Mouse (Mus musculus): ENCODE results near the gene Chka. TPM values are rescaled to one million over a fixed set of nuclear protein-coding genes. Genes with fewer than 3 reads are reported as not detected.
A peak's percentile ranks its signal among the peaks of the same experiment; 100 is the strongest.

Chka gene
- polyA plus RNA-seq, 1 experiment from 2014 or later = 48.5 TPM

DNA sequence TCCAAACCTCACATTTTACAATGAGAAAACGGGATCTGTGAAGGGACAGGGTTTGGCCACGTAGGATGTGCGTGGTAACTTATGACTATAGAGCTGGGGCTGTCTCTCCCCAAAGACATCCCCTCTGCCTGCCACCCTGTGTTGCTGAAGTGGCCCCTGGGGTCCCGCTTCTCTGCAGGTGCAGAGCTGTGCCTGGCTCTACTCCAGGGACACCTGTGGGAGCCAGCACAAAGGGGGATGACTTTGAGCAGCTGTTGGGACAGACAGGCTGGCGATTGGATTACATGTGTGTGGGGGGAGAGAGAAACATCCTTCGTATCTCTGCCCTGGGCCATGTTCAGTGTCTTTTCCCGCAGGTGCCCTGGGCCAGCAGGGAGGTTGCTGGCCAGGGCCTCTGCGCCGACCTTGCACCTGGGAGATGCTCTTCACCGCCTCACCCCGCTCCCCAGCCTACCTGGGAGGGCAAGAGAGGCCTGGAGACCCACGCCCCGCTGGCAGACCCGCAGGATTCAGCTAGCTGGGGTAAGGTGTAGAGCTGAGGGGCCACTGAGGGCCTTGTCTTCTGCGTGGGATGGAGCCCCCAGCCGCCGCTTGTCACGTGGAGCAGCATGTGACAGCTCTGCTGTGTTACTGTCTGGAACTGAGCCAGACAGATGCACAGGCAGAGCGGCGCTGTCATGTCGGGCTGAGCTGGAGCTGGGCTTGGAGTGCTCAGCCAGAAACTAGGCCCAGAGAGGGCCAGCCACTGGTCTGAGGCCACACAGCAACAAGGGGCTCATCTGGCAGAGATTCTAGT lies 78.9 kb downstream of the Chka start:
- Histone ChIP-seq H3K4me1 (peaks cover 18% of the 10 kb centered on the region), H3K9me3 (replicated peaks) (no peaks in the 10 kb centered on the region), H3K36me3 (no peaks in the 10 kb centered on the region), H3K27me3 (ENCODE audit: low read depth, poor library complexity, severe bottlenecking) (no peaks in the 10 kb centered on the region), H3K27ac (no peak overlapping the region), H3K4me3 (no peak overlapping the region)
- DNase-seq (ENCODE audit: low spot score) = no peak
- 79% methylated on average over 21 of the region's 21 CpGs for WGBS

DNA sequence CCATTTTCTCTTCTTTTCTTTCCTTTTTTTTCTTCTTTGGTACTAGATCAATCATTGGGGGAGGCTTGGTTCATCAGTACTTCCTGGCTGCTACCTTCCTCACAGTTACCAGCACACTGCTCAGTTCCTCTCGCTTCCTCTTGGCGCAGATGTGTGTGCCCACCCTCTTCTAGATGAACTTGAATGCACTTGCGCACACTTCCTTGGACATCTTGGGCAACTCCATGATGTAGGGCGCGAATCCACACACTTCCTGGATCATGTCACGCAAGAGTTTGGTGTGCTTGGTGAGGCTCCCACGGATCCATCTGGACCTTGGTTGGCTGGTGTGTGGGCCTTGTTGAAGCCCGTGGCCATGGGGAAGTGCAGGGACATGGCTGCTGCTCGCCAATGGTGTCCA lies 80.1 kb downstream of the Chka start:
- 92% methylated on average over 9 of the region's 9 CpGs for WGBS
- Histone ChIP-seq H3K4me3 (no peak overlapping the region), H3K27ac (no peak overlapping the region), H3K36me3 (no peaks in the 10 kb centered on the region), H3K27me3 (ENCODE audit: low read depth, poor library complexity, severe bottlenecking) (peaks cover 7% of the 10 kb centered on the region), H3K9me3 (replicated peaks) (no peaks in the 10 kb centered on the region), H3K4me1 (peaks cover 29% of the 10 kb centered on the region)
- DNase-seq (ENCODE audit: low spot score) = no peak

DNA sequence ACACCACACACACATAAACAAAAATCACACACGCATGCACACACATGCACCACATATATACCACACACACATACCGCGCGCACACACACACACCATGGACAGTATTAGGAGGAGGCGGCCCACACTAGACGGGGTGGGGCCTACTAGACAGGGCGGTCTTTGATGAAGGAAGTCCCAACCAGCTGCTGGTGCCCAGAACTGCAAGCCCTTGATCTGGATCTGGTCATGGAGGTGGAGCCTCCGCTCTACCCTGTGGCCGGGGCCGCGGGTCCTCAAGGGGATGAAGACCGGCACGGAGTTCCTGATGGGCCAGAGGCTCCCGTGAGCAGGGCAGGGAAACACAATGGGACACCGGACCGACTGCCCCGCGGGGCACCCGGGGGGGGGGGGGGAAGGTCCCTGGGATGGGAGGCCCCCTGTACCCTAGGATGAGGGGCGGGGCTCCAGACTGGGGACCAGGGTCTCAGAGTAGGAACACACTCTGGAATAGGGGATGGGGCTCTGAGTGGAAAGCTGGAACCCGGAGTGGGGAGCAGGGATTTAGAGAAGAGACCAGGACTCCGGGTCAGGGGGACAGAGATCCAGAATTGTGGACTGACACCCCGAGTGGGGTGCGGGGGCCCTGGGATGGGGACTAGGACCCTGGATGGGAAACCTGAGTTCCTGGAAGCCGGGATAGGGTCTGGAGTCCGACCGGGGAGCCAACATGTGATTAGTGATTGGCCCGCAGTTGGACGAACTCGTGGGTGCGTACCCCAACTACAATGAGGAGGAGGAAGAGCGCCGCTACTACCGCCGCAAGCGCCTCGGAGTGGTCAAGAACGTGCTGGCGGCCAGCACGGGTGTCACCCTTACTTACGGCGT lies 83.7 kb downstream of the Chka start, which contains the start of gene Unc93b1:
TSS of gene Unc93b1 (plus strand) at position 155 of the 864 bp plus-strand sequence.
- peaks cover 18% of the 10 kb centered on the region for H3K4me1 ChIP-seq
- 5% methylated on average over 42 of the region's 42 CpGs for WGBS
- H3K36me3 ChIP-seq = no peaks in the 10 kb centered on the region
- DNase-seq (ENCODE audit: low spot score) = peak; percentile 77
- peaks cover 13% of the 10 kb centered on the region for H3K27me3 ChIP-seq (ENCODE audit: low read depth, poor library complexity, severe bottlenecking)
- H3K4me3 ChIP-seq = peak within 1 kb of the TSS; percentile 59
- no peaks in the 10 kb centered on the region for H3K9me3 ChIP-seq (replicated peaks)
- H3K27ac ChIP-seq = peak within 1 kb of the TSS; percentile 81

DNA sequence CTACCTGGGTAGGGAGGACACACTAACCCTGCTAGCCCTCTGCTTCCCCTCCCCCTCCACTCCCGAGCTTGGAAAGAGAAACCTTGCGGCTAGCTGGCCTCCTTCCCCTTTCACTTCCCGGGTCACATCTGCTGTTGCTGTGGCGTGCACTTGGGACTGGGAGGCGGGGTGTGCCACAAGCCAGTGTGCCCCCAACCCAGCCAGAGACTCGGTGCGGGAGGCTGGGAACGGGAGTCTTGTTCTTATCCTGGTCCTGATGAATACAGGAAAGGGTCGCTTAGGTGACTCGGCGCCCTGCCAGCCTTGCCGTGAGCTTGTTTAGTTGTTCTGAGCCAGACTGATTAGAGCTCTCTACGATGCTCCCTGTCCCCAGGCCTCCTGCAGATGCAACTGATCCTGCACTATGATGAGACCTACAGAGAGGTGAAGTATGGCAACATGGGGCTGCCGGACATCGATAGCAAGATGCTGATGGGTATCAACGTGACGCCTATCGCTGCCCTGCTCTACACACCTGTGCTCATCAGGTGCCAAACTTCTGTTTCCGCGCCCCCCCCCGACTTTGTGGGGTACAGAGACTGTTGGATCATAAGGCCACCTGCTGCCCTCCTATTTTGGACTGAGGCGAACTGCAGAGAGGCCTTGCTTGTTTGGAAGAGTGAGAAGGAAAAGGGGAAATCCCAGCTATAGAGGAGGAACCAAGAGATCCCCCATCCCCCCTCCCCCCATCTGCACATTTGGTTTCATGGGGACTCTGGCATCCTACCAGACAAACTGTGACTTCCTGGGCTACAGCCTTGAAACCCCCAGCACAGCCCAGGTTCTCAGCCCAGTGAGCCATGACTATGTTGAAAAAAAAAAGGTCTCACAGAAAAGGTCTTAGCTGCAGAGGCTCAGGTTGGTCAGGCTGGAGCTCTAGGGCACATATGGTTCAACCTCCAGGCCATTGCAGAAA lies 84.6 kb downstream of the Chka start:
- peak; percentile 68 for DNase-seq (ENCODE audit: low spot score)
- 8% methylated on average over 22 of the region's 22 CpGs for WGBS
- peak overlapping the region; percentile 81 for H3K27ac ChIP-seq

DNA sequence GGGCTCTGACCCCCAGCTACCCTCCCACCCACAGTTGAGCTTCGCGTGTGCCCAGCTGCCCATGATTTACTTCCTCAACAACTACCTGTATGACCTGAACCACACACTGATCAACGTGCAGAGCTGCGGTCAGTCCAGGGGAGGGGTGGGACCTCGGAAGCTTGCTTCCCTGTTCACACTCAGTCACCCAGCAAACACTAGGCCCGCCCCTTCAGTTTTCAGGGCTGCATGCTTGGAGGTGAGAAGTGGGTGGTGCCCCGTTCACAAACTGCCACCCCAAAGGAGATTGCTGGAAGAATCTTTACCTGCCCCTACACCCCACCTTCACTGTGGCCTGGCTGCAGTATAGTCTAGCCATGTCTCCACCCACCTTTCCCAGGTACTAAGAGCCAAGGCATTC lies 90.7 kb downstream of the Chka start:
- H3K27ac ChIP-seq = no peak overlapping the region
- H3K4me3 ChIP-seq = no peak overlapping the region
- no peaks in the 10 kb centered on the region for H3K36me3 ChIP-seq
- DNase-seq (ENCODE audit: low spot score) = no peak
- 75% methylated on average over 7 of the region's 7 CpGs for WGBS
- H3K27me3 ChIP-seq (ENCODE audit: low read depth, poor library complexity, severe bottlenecking) = peaks cover 17% of the 10 kb centered on the region
- H3K9me3 ChIP-seq (replicated peaks) = no peaks in the 10 kb centered on the region
- H3K4me1 ChIP-seq = peaks cover 10% of the 10 kb centered on the region

More for the DNA sequence above, 84.6 kb downstream of the Chka start:
- Histone ChIP-seq H3K4me3 (peak overlapping the region; percentile 59), H3K27me3 (ENCODE audit: low read depth, poor library complexity, severe bottlenecking) (peaks cover 13% of the 10 kb centered on the region), H3K36me3 (no peaks in the 10 kb centered on the region), H3K9me3 (replicated peaks) (no peaks in the 10 kb centered on the region), H3K4me1 (peaks cover 18% of the 10 kb centered on the region)

DNA sequence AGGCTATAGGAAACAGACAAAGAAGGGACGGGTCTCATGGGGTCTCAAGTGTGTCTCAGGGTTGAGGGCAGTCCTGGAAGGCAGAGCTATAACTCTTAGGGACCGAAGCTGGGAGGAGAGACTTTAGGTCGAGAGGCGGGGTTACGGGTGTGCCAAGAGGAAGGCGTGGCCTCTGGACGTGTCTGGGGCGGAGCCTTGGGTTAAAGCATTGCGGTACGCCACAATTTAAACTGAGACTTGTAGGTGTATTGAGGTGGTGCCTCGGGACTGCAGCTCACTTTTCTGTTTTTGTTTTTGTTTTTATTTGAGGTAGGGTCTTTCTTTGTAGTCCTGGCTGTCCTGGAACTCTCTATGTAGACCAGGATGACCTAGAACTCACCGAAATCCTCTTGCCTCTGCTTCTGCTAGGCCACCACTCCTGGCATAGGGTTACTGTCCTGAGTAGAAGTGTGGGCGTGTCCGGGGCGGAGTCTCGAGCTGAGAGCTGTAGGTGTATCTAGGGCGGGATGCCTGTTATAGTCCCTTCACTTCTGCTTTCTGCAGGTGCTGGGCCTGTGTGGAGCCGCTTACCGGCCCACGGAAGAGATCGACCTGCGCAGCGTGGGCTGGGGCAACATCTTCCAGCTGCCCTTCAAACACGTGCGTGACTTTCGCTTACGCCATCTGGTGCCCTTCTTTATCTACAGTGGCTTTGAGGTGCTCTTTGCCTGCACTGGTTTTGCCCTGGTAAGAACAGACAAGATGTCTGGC lies 91.6 kb downstream of the Chka start:
- 17% methylated on average over 27 of the region's 27 CpGs for WGBS

More for the DNA sequence above, 91.6 kb downstream of the Chka start:
- no peaks in the 10 kb centered on the region for H3K9me3 ChIP-seq (replicated peaks)
- H3K27me3 ChIP-seq (ENCODE audit: low read depth, poor library complexity, severe bottlenecking) = peaks cover 17% of the 10 kb centered on the region
- 0 out of 2 replicates have a peak overlapping the region, but pooled peaks have one; percentile 20 for H3K4me3 ChIP-seq
- no peak overlapping the region for H3K27ac ChIP-seq
- H3K4me1 ChIP-seq = peaks cover 10% of the 10 kb centered on the region
- no peak for DNase-seq (ENCODE audit: low spot score)
- H3K36me3 ChIP-seq = no peaks in the 10 kb centered on the region

Other genes starting within 250 kb of the Chka start
- 6.6 and 8.2 TPM in 2 replicates for gene Lrp5, start 165.2 kb upstream of the Chka start, polyA plus RNA-seq (2016; fragmentation: Nextera tagmentation; extraction: Ambion mirVana)
- gene 1810055G02Rik, start 143.5 kb upstream of the Chka start, polyA plus RNA-seq (2016; fragmentation: Nextera tagmentation; extraction: Ambion mirVana) = 43.8 and 47.2 TPM in 2 replicates
- 21.4 and 29.2 TPM in 2 replicates for gene Kmt5b, start 84.4 kb upstream of the Chka start, polyA plus RNA-seq (2016; fragmentation: Nextera tagmentation; extraction: Ambion mirVana)
- gene Tcirg1, start 55.4 kb downstream of the Chka start, polyA plus RNA-seq (2016; fragmentation: Nextera tagmentation; extraction: Ambion mirVana) = 27.9 and 39.4 TPM in 2 replicates
- 249 and 273 TPM in 2 replicates for gene Ndufs8, start 61.0 kb downstream of the Chka start, polyA plus RNA-seq (2016; fragmentation: Nextera tagmentation; extraction: Ambion mirVana)
- gene Aldh3b1, start 78.0 kb downstream of the Chka start, polyA plus RNA-seq (2016; fragmentation: Nextera tagmentation; extraction: Ambion mirVana) = 0.20 and 0.33 TPM in 2 replicates
- gene Unc93b1, start 83.4 kb downstream of the Chka start, polyA plus RNA-seq (2016; fragmentation: Nextera tagmentation; extraction: Ambion mirVana) = 5.4 and 6.7 TPM in 2 replicates
- not detected in 2 replicates for gene Aldh3b3, start 106.9 kb downstream of the Chka start, polyA plus RNA-seq (2016; fragmentation: Nextera tagmentation; extraction: Ambion mirVana)
- 1.4 and 2.4 TPM in 2 replicates for gene Aldh3b2, start 120.6 kb downstream of the Chka start, polyA plus RNA-seq (2016; fragmentation: Nextera tagmentation; extraction: Ambion mirVana)
- 3.9 and 5.6 TPM in 2 replicates for gene Acy3, start 134.8 kb downstream of the Chka start, polyA plus RNA-seq (2016; fragmentation: Nextera tagmentation; extraction: Ambion mirVana)
- gene Tbx10, start 141.0 kb downstream of the Chka start, polyA plus RNA-seq (2016; fragmentation: Nextera tagmentation; extraction: Ambion mirVana) = 0.10 TPM in 1 of 2 replicates, not detected in the other
- gene Nudt8, start 148.8 kb downstream of the Chka start, polyA plus RNA-seq (2016; fragmentation: Nextera tagmentation; extraction: Ambion mirVana) = 32.4 and 36.0 TPM in 2 replicates
- gene Gm49405, start 148.9 kb downstream of the Chka start, polyA plus RNA-seq (2016; fragmentation: Nextera tagmentation; extraction: Ambion mirVana) = 3.5 and 4.6 TPM in 2 replicates
- gene Doc2g, start 151.5 kb downstream of the Chka start, polyA plus RNA-seq (2016; fragmentation: Nextera tagmentation; extraction: Ambion mirVana) = 5.0 and 7.6 TPM in 2 replicates
- 220 and 221 TPM in 2 replicates for gene Ndufv1, start 161.0 kb downstream of the Chka start, polyA plus RNA-seq (2016; fragmentation: Nextera tagmentation; extraction: Ambion mirVana)
- 478 and 510 TPM in 2 replicates for gene Gstp1, start 186.2 kb downstream of the Chka start, polyA plus RNA-seq (2016; fragmentation: Nextera tagmentation; extraction: Ambion mirVana)
- 0.62 and 0.88 TPM in 2 replicates for gene Gstp2, start 194.2 kb downstream of the Chka start, polyA plus RNA-seq (2016; fragmentation: Nextera tagmentation; extraction: Ambion mirVana)
- gene Gstp3, start 207.8 kb downstream of the Chka start, polyA plus RNA-seq (2016; fragmentation: Nextera tagmentation; extraction: Ambion mirVana) = not detected in 2 replicates
- gene Cabp2, start 229.8 kb downstream of the Chka start, polyA plus RNA-seq (2016; fragmentation: Nextera tagmentation; extraction: Ambion mirVana) = not detected in 2 replicates
- 86.7 and 87.0 TPM in 2 replicates for gene Cdk2ap2, start 245.4 kb downstream of the Chka start, polyA plus RNA-seq (2016; fragmentation: Nextera tagmentation; extraction: Ambion mirVana)
- gene Pitpnm1, start 248.2 kb downstream of the Chka start, polyA plus RNA-seq (2016; fragmentation: Nextera tagmentation; extraction: Ambion mirVana) = 5.9 and 7.9 TPM in 2 replicates